In genomic region chr7:118854606-118855005, GRCm38 (mm10) we compare ENCODE assay signal across 9 mouse cellular contexts. TPM values are rescaled to one million over a fixed set of nuclear protein-coding genes. Genes with fewer than 3 reads are reported as not detected.
DNase-seq lines count a peak whose midpoint lies in the region; ATAC-seq and TF ChIP-seq lines count a peak whose summit lies in the region.
"Had no signal": no experiment of that assay in that cellular context is flagged by ENCODE, and none has a peak within 500 bp of the region (broad histone marks: within the 10 kb centered on the region; RNA-seq: fewer than 3 reads in every experiment).

No protein-coding gene starts in this region.

- TF ChIP-seq CTCF in bone marrow, adult 2 months (IDR thresholded peaks at IDR 0.05; ENCODE audit: control insufficient read depth, insufficient read depth, low read length): no peak

- H3K27me3 ChIP-seq in kidney, embryonic 14.5 days (ENCODE audit: control insufficient read depth, insufficient read depth, low read length): no peaks in the 10 kb centered on the region
- no peaks in the 10 kb centered on the region for H3K27me3 ChIP-seq in hindbrain, embryonic 12.5 days
- H3K27me3 ChIP-seq in midbrain, embryonic 13.5 days: no peaks in the 10 kb centered on the region

- 0 out of 2 replicates have a peak, but pooled peaks cover 9% of the 10 kb centered on the region for H3K4me1 ChIP-seq in kidney, embryonic 14.5 days (ENCODE audit: control insufficient read depth, insufficient read depth, low read length)
- H3K4me1 ChIP-seq in bone marrow, adult 2 months (ENCODE audit: control insufficient read depth, insufficient read depth, low read length): peaks cover 2% of the 10 kb centered on the region; the same call in 1 of the 2 replicates
- H3K4me1 ChIP-seq in hindbrain, embryonic 12.5 days: peaks cover 21% of the 10 kb centered on the region
- peaks cover 24% of the 10 kb centered on the region for H3K4me1 ChIP-seq in midbrain, embryonic 13.5 days (replicated peaks)

- no peak for TF ChIP-seq POLR2A in bone marrow, adult 2 months (IDR thresholded peaks at IDR 0.05; ENCODE audit: borderline replicate concordance, control insufficient read depth, low read depth, low read length)

- ATAC-seq in kidney, embryonic 14.5 days (ENCODE audit: low FRiP score, low TSS enrichment): no peak
- no peak for ATAC-seq in hindbrain, embryonic 12.5 days (ENCODE audit: low FRiP score)
- ATAC-seq in midbrain, embryonic 13.5 days: no peak
- no peak for ATAC-seq in frontal cortex, adult (ENCODE audit: low TSS enrichment)

- no peak for DNase-seq in kidney, postnatal 25 days
- DNase-seq in left cerebral cortex, postnatal 25 days (ENCODE audit: low spot score in 2 of 2): no peak
- no peak for DNase-seq in layer of hippocampus, adult 11-12 months (ENCODE audit: low spot score)
- DNase-seq: thymus, postnatal 14 days had no signal

- H3K9me3 ChIP-seq in kidney, embryonic 14.5 days (ENCODE audit: control insufficient read depth, low read length): no peaks in the 10 kb centered on the region
- H3K9me3 ChIP-seq in hindbrain, embryonic 12.5 days (replicated peaks): no peaks in the 10 kb centered on the region
- H3K9me3 ChIP-seq in midbrain, embryonic 13.5 days: no peaks in the 10 kb centered on the region

- H3K27ac ChIP-seq in kidney, embryonic 14.5 days (ENCODE audit: low read depth, low read length): no peak overlapping the region
- no peak overlapping the region for H3K27ac ChIP-seq in bone marrow, adult 2 months (ENCODE audit: control insufficient read depth, insufficient read depth, low read depth, low read length, poor library complexity)
- H3K27ac ChIP-seq in hindbrain, embryonic 12.5 days: no peak overlapping the region
- no peak overlapping the region for H3K27ac ChIP-seq in midbrain, embryonic 13.5 days

- intact Hi-C loops in left cerebral cortex, postnatal 25 days (cut with DNase I): loop anchor here (1.0 kb wide), 1 partner anchor 140 kb away; no protein-coding TSS in a partner anchor

- peaks cover 37% of the 10 kb centered on the region for H3K36me3 ChIP-seq in kidney, embryonic 14.5 days (ENCODE audit: control insufficient read depth, insufficient read depth, low read length)
- H3K36me3 ChIP-seq in hindbrain, embryonic 12.5 days: peaks cover 42% of the 10 kb centered on the region
- H3K36me3 ChIP-seq in midbrain, embryonic 13.5 days: peaks cover 42% of the 10 kb centered on the region

- WGBS in kidney, embryonic 14.5 days: 16% methylated on average over 3 of the region's 3 CpGs
- WGBS in bone marrow, adult 2 months: 11% methylated on average over 3 of the region's 3 CpGs
- 24% methylated on average over 3 of the region's 3 CpGs for WGBS in hindbrain, embryonic 12.5 days
- WGBS in midbrain, embryonic 13.5 days: 23% methylated on average over 3 of the region's 3 CpGs

- peak overlapping the region; percentile 88 for H3K4me2 ChIP-seq in kidney, embryonic 14.5 days (replicated peaks; ENCODE audit: low read depth, low read length)
- H3K4me2 ChIP-seq in hindbrain, embryonic 12.5 days (replicated peaks): peak overlapping the region; percentile 90
- peak overlapping the region; percentile 95 for H3K4me2 ChIP-seq in midbrain, embryonic 13.5 days (replicated peaks)

- H3K4me3 ChIP-seq in kidney, embryonic 14.5 days (ENCODE audit: low read length): peak overlapping the region; percentile 93
- H3K4me3 ChIP-seq in bone marrow, adult 2 months (replicated peaks; ENCODE audit: control insufficient read depth, low read depth, low read length): peak overlapping the region; percentile 40
- H3K4me3 ChIP-seq in hindbrain, embryonic 12.5 days: peak overlapping the region; percentile 90
- H3K4me3 ChIP-seq in midbrain, embryonic 13.5 days (replicated peaks): peak overlapping the region; percentile 89

- H3K9ac ChIP-seq in kidney, embryonic 14.5 days (ENCODE audit: low read depth, low read length): peak overlapping the region; percentile 82
- peak overlapping the region; percentile 76 for H3K9ac ChIP-seq in hindbrain, embryonic 12.5 days
- H3K9ac ChIP-seq in midbrain, embryonic 13.5 days (replicated peaks): peak overlapping the region; percentile 80

RNA-seq across cellular contexts. Expression of gene Iqck, which starts 0.9 kb away (rescaled TPM):
- 3.0 and 4.2 TPM in 2 replicates for polyA plus RNA-seq in kidney, embryonic 14.5 days (2014; fragmentation: Nextera tagmentation; extraction: Ambion mirVana)
- polyA plus RNA-seq in bone marrow, adult 2 months (2011; ENCODE audit: insufficient read depth, insufficient read length, low replicate concordance, missing spikeins): not detected in 2 replicates
- polyA plus RNA-seq in hindbrain, embryonic 12.5 days (2016; fragmentation: Nextera tagmentation; extraction: Ambion mirVana): 4.6 and 4.9 TPM in 2 replicates
- 3.5 and 4.1 TPM in 2 replicates for polyA plus RNA-seq in midbrain, embryonic 13.5 days (2015; fragmentation: Nextera tagmentation; extraction: Ambion mirVana)
- total RNA-seq in left cerebral cortex, postnatal 25 days (2021): 1 to 10 TPM; 3.1 to 3.5 TPM

RNA-seq across cellular contexts. Expression of gene Knop1, which starts 1.4 kb away (rescaled TPM):
- 144 and 171 TPM in 2 replicates for polyA plus RNA-seq in kidney, embryonic 14.5 days (2014; fragmentation: Nextera tagmentation; extraction: Ambion mirVana)
- 11.1 and 34.6 TPM in 2 replicates for polyA plus RNA-seq in bone marrow, adult 2 months (2011; ENCODE audit: insufficient read depth, insufficient read length, low replicate concordance, missing spikeins)
- 99.2 and 108 TPM in 2 replicates for polyA plus RNA-seq in hindbrain, embryonic 12.5 days (2016; fragmentation: Nextera tagmentation; extraction: Ambion mirVana)
- polyA plus RNA-seq in midbrain, embryonic 13.5 days (2015; fragmentation: Nextera tagmentation; extraction: Ambion mirVana): 105 and 113 TPM in 2 replicates
- 10 to 100 TPM; 26.6 to 27.5 TPM for total RNA-seq in left cerebral cortex, postnatal 25 days (2021)

Comparison
In these comparisons a context has a peak if more than half of its experiments do, and no peak if none do; other contexts are left out.
1. H3K4me3 ChIP-seq: peak in every context shown above with its lines; median percentile 93 in kidney, embryonic 14.5 days; 90 in hindbrain, embryonic 12.5 days; 89 in midbrain, embryonic 13.5 days; 40 in bone marrow, adult 2 months.